Mouse (Mus musculus) midbrain, embryonic 16.5 days (tissue): Measurements from ENCODE around the gene Ifit3. TPM values are rescaled to one million over a fixed set of nuclear protein-coding genes. Genes with fewer than 3 reads are reported as not detected.

ENCODE experiments used
- ATAC-seq: fragments of 200-750 bp; cut with Nextera tagmentation; 2 replicates; pipeline ENCODE4 v1.8.0; 2017; ENCODE audit warnings: moderate TSS enrichment
- H3K27ac ChIP-seq: fragments of 300-500 bp; sonication (generic); 2 replicates; pipeline ENCODE4 v1.5.1; 2014; ENCODE audit warnings: mild to moderate bottlenecking, low read length, mixed read lengths
- H3K27me3 ChIP-seq: fragments of 300-500 bp; sonication (generic); 2 replicates; pipeline ENCODE4 v1.6.1; 2014; ENCODE audit warnings: low read depth, low read length, mixed read lengths; ENCODE audit not compliant: control insufficient read depth, insufficient read depth
- H3K36me3 ChIP-seq: fragments of 300-500 bp; sonication (generic); 2 replicates; pipeline ENCODE4 v1.6.1; 2014; ENCODE audit warnings: mild to moderate bottlenecking, low read length, moderate library complexity, mixed read lengths; ENCODE audit not compliant: control insufficient read depth, insufficient read depth
- H3K4me1 ChIP-seq: fragments of 300-500 bp; sonication (generic); 2 replicates; pipeline ENCODE4 v1.6.1; 2014; ENCODE audit warnings: mild to moderate bottlenecking, low read length, mixed read lengths; ENCODE audit not compliant: control insufficient read depth, insufficient read depth
- H3K4me2 ChIP-seq: fragments of 300-500 bp; sonication (generic); 2 replicates; pipeline ENCODE4 v1.6.1; 2014; ENCODE audit warnings: mild to moderate bottlenecking, low read length, mixed read lengths
- H3K4me3 ChIP-seq: fragments of 300-500 bp; sonication (generic); 2 replicates; pipeline ENCODE4 v1.5.1; 2014; ENCODE audit warnings: low read depth, mild to moderate bottlenecking, low read length, moderate library complexity, mixed read lengths
- H3K9ac ChIP-seq: fragments of 300-500 bp; sonication (generic); 2 replicates; pipeline ENCODE4 v1.6.1; 2014; ENCODE audit warnings: low read depth, low read length, mixed read lengths
- H3K9me3 ChIP-seq: fragments of 300-500 bp; sonication (generic); replicated peaks from 2 replicates; pipeline ENCODE4 v1.6.1; 2014; ENCODE audit warnings: mild to moderate bottlenecking, low read length, mixed read lengths; ENCODE audit not compliant: control insufficient read depth, poor library complexity, severe bottlenecking
- WGBS: fragments of 180-500 bp; shearing (Covaris S2); extraction: QIAGEN DNeasy Blood & Tissue Kit; methylation state at CpG from one replicate; pipeline ENCODE4 v1.1.7; 2014; 5-methylcytosine and 5-hydroxymethylcytosine counted together
- polyA plus RNA-seq: library from polyadenylated mRNA; unstranded; fragments of >200 nt; fragmentation: Nextera tagmentation; extraction: Ambion mirVana; gene quantifications from 2 replicates; pipeline ENCODE4 v1.2.1, GENCODE M21; 2015

The Ifit3 gene
- polyA plus RNA-seq, 1 experiment from 2014 or later, result 1.8 TPM

GRCm38 (mm10) chr19:34631487-34631886, 48.2 kb downstream of the Ifit3 start:
- H3K4me1 ChIP-seq, result no peaks in the 10 kb centered on the region
- no peaks in the 10 kb centered on the region for H3K9me3 ChIP-seq
- H3K4me3 ChIP-seq, result no peak overlapping the region
- no peak for ATAC-seq
- no peaks in the 10 kb centered on the region for H3K27me3 ChIP-seq
- H3K9ac ChIP-seq, result no peak overlapping the region
- no peaks in the 10 kb centered on the region for H3K36me3 ChIP-seq
- no peak overlapping the region for H3K27ac ChIP-seq
- H3K4me2 ChIP-seq, result no peak overlapping the region

GRCm38 (mm10) chr19:34633484-34633883, 50.2 kb downstream of the Ifit3 start:
- Histone ChIP-seq H3K27me3 (no peaks in the 10 kb centered on the region), H3K4me2 (no peak overlapping the region), H3K27ac (no peak overlapping the region), H3K4me3 (no peak overlapping the region), H3K9ac (no peak overlapping the region), H3K36me3 (no peaks in the 10 kb centered on the region), H3K4me1 (no peaks in the 10 kb centered on the region), H3K9me3 (no peaks in the 10 kb centered on the region)
- no peak for ATAC-seq
- WGBS, result 92% methylated on average over 2 of the region's 2 CpGs

DNA sequence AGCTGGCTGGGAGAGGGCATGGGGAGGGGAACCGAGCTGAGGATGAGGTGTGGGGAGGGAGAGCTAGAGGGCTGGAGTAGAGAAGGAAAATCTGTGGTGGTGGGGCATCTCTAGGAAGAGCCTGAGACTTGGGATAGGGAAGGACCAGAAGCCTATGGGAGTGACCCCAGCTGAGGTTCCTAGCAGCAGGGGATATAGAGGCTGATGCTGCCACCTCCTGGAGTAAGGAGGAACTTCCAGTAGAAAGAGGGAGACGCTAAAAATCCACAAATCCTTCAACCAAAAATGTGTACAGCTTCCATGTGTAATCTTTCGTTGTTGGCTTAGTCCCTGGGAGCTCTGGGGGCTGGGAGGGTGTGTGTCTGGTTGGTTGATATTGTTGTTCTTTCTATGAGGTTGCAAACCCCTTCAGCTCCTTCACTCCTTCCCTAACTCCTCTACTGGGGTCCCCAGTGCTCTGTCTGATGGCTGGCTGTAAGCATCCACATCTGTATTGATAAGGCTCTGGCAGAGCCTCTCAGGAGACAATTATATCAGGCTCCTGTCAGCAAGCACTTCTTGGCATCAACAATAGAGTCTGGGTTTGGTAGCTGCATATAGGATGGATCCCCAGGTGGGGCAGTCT, 53.7 kb downstream of the Ifit3 start:
- ATAC-seq, result peak; percentile 71

More for the DNA sequence above, 53.7 kb downstream of the Ifit3 start:
- Histone ChIP-seq H3K4me1 (no peaks in the 10 kb centered on the region), H3K27ac (no peak overlapping the region), H3K9ac (no peak overlapping the region), H3K27me3 (no peaks in the 10 kb centered on the region), H3K4me3 (no peak overlapping the region), H3K9me3 (no peaks in the 10 kb centered on the region), H3K4me2 (no peak overlapping the region), H3K36me3 (no peaks in the 10 kb centered on the region)
- WGBS, result 10% methylated on average over 3 of the region's 3 CpGs

Other genes with a start within 250 kb of the Ifit3 start
- 0.72 and 0.78 TPM in 2 replicates for gene Ch25h, start 108.4 kb upstream of the Ifit3 start, polyA plus RNA-seq
- 24.9 and 27.2 TPM in 2 replicates for gene Lipa, start 56.1 kb upstream of the Ifit3 start, polyA plus RNA-seq
- 8.3 and 9.9 TPM in 2 replicates for gene Ifit2, start 32.8 kb upstream of the Ifit3 start, polyA plus RNA-seq
- gene Ifit1bl1, start 18.4 kb downstream of the Ifit3 start, polyA plus RNA-seq, result 1.1 and 2.4 TPM in 2 replicates
- 0.14 and 0.20 TPM in 2 replicates for gene Ifit3b, start 24.4 kb downstream of the Ifit3 start, polyA plus RNA-seq
- gene Ifit1bl2, start 57.2 kb downstream of the Ifit3 start, polyA plus RNA-seq, result 0.46 and 0.51 TPM in 2 replicates
- 0.29 and 0.35 TPM in 2 replicates for gene Ifit1, start 57.3 kb downstream of the Ifit3 start, polyA plus RNA-seq
- 2.8 and 3.0 TPM in 2 replicates for gene Slc16a12, start 163.8 kb downstream of the Ifit3 start, polyA plus RNA-seq